Mouse (Mus musculus) cortical plate, adult 2 months (tissue): ENCODE data around the gene Emp2. TPM values are rescaled to one million over a fixed set of nuclear protein-coding genes. Genes with fewer than 3 reads are reported as not detected.
A peak's percentile ranks its signal among the peaks of the same experiment; 100 is the strongest.

Experiments used
- H3K27ac ChIP-seq: fragments of 200-500 bp; 2 replicates; pipeline ENCODE4 v1.5.1; 2012; ENCODE audit warnings: low read length, control low read depth, inconsistent platforms; ENCODE audit not compliant: insufficient read depth
- H3K4me1 ChIP-seq: fragments of 200-500 bp; 2 replicates; pipeline ENCODE4 v1.6.1; 2011; ENCODE audit warnings: low read length; ENCODE audit not compliant: control insufficient read depth, insufficient read depth
- H3K4me3 ChIP-seq: fragments of 200-500 bp; 2 replicates; pipeline ENCODE4 v1.5.1; 2011; ENCODE audit warnings: mild to moderate bottlenecking, low read length, control low read depth; ENCODE audit not compliant: insufficient read depth
- CTCF ChIP-seq: fragments of 200-500 bp; IDR thresholded peaks from 2 replicates; pipeline ENCODE4 v1.5.1; 2011; ENCODE audit warnings: mild to moderate bottlenecking, control low read depth, low read length; ENCODE audit not compliant: insufficient read depth; ENCODE audit errors: extremely low read depth
- POLR2A ChIP-seq: fragments of 200-500 bp; IDR thresholded peaks from 2 replicates; pipeline ENCODE4 v1.6.1; 2011; ENCODE audit warnings: mild to moderate bottlenecking, low read length, control low read depth; ENCODE audit not compliant: insufficient read depth; ENCODE audit errors: extremely low read depth
- polyA plus RNA-seq: library from polyadenylated mRNA; depleted of rRNA; stranded (reverse); fragments of >200 nt; gene quantifications from 2 replicates; pipeline ENCODE4 v1.2.3, GENCODE M21; 2012

Emp2 gene
- polyA plus RNA-seq, 1 experiment, result 18.2 TPM

DNA sequence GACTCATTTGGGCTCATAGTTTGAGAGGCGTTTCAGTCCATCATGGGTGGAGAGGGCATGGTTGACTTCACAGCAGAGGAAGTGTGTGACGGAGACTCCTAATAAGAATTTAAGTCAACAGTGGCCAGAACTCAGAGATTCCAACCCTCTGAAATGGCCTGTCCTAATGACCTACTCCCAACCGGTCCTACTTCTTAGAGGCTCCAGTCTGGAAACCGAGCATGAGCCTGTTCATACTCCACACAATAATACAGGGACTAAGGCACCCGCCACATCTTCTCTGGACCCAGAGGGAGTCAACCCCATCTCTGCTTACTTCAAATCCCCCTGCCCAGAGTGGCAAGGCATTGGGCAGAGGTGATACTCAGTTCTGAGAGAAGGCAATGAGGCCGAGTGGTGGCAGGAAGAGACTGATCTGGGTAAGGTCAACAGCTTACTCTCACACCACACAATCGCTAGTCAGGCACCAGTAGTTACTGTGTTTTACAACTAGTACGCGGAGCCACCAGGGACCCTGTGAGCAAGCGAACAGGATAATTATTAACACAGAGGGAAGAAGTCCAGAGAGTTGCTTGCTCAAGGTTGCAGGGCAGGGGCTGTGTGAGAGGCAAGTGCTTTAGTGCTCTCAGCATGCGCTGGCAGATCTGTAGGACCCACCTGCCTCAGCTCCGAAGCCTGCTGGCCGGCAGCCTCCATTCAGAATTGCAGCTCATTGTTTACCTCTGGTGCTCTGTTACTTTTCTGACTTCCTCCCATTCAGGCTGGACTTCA is 14.0 kb upstream of the Emp2 start:
- Histone ChIP-seq H3K27ac (no peak overlapping the region), H3K4me3 (no peak overlapping the region), H3K4me1 (no peaks in the 10 kb centered on the region)
- TF ChIP-seq POLR2A (no peak), CTCF (no peak)

DNA sequence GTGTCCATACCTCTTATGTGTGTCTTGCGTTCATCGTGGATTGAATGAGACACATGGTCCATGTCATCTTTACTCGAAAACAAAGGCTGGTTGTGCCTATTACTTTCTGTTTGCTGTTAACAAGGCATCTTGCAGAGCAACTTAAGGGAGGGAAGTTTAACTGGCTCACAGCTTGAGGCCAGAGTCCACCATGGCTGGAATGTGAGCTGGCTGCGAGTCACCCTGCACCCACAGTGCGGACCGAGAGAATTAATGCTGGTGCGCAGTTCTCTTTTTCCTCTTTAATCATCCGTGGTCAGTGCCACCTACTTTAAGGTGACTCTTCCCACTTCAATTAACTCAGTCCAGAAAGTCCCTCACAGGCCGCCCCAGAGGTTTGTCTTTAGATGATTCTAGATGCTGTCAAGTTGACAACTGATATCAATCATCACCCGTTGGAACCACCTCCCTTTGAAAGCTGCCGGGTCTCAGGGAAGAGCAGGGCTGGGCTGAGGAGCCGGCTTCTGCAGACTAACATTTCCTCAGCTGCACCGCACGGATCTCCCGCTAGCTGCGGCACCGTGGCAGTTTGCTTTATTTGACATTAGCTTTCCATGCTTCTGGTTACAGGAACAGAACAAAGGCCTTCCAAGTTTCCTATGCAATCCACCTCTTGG is 6.3 kb upstream of the Emp2 start:
- Histone ChIP-seq H3K4me1 (no peaks in the 10 kb centered on the region), H3K4me3 (no peak overlapping the region), H3K27ac (no peak overlapping the region)
- TF ChIP-seq POLR2A (no peak), CTCF (no peak)

DNA sequence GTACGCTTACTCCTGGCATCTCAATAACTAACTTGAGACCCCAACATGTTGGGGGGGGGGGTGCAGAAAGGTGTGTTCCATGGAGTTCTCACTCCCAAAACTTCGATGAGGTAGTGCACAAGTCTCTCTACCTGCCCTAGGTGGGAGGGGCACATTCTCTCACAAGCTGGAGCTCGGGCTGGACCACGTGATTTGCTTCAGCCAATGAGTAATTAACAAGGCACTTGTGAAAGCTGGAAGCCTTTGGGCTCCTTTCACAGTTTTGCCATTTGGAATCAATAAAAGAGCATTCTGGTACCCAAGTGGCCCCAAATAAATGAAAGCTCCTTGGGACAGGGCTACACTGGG is 3.4 kb upstream of the Emp2 start:
- no peak for TF ChIP-seq POLR2A
- TF ChIP-seq CTCF, result no peak
- Histone ChIP-seq H3K27ac (no peak overlapping the region), H3K4me3 (no peak overlapping the region), H3K4me1 (no peaks in the 10 kb centered on the region; the same call in 1 of the 2 replicates)

DNA sequence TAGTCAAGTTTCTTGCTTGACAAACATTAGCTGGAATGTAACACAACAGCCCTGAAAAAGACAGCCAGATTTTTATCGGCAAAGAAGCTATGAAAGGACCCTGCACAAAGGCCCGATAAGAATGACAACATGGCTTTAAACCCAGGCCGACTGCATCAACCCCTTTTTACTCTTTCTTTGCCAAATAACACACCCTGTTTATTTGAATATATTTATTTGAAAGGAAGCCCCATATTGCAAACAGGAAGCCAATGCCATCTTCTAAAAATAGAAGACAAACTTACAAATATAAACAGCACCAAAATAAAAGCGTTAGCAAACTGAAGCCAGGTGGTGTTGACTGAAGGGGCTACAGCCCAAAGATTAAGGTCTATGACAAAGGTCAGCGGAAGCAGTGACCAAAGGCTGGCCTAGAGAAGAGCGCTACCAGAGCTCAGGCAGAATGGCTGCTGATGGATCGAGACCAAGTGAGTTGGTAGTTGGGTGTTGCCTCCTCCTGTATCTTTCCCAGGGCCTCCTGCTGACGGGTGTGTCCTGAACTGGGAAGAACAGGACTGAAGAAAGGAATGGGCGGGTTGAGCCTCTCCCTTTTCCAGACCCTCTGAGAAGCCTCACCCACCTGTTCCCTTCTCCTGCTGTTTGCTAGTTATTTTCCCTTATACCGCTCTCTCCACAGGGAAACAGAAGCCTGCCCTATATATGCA is 2.9 kb upstream of the Emp2 start:
- no peak overlapping the region for H3K27ac ChIP-seq
- H3K4me1 ChIP-seq, result no peaks in the 10 kb centered on the region; the same call in 1 of the 2 replicates
- TF ChIP-seq POLR2A (no peak), CTCF (no peak)
- no peak overlapping the region for H3K4me3 ChIP-seq

DNA sequence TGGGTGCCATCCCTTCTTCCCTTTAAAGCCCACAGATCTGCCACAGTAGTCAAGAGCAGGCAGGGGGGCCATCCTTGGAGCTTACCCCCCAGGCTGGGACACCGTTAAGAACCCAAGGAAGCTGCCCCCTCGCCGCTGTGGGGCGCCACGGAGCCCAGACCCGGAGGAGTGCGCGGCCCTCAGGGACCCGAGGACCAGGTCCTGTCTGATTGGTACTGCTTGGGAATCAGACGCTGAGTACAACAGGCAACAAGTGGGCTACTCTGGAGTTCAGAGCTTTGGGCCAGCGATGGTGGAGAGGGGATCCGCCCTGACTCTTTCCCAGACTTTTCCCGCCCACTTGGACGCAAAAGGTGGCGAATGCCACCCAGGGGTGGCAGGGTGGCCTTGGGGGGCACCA is 542 bp downstream of the Emp2 start:
- Histone ChIP-seq H3K4me3 (peak overlapping the region; percentile 44), H3K27ac (no peak overlapping the region), H3K4me1 (no peaks in the 10 kb centered on the region; the same call in 1 of the 2 replicates)
- TF ChIP-seq CTCF, result no peak
- no peak for TF ChIP-seq POLR2A

DNA sequence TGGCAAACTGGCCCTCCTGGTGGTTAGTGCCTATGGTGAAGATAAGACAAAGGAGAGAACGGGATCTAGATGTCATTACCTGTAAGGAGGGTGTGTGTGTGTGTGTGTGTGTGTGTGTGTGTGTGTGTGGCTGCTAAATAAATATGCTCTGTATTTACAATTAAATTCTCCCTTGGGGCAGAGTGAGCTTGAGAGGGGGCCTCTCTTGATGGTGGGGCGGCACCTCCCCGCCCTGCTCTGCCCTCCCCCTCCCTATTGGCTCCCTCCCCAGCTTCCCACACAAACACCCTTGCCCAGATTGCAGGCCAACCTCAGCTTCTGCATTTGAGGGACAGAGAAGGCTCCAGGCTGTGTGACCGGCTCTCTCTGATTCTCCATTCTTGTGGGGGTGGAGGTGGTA is 1.8 kb downstream of the Emp2 start:
- H3K27ac ChIP-seq, result no peak overlapping the region
- no peaks in the 10 kb centered on the region; the same call in 1 of the 2 replicates for H3K4me1 ChIP-seq
- no peak for TF ChIP-seq CTCF
- no peak for TF ChIP-seq POLR2A
- H3K4me3 ChIP-seq, result no peak overlapping the region

DNA sequence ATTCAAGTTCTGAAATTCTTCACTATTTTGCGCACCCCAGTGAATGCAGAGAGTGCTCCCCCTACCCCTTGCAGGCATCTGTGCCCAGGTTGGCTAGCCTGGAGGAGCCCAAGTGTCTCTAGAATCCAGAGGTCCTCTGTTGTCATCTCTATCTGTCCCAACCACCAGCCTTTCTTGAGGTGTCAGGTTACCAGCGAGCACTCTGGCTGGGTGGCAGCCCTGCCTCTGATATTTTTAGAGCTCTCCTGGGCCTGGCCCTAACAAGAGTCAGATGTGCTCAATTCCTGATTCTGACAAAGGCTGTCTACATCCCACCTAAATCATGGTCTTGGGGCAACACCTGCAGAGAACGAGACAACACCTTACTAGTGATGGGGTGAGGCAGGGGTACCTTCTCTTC is 2.7 kb downstream of the Emp2 start:
- H3K4me1 ChIP-seq, result no peaks in the 10 kb centered on the region; the same call in 1 of the 2 replicates
- TF ChIP-seq CTCF, result no peak
- no peak for TF ChIP-seq POLR2A
- H3K4me3 ChIP-seq, result no peak overlapping the region
- no peak overlapping the region for H3K27ac ChIP-seq

DNA sequence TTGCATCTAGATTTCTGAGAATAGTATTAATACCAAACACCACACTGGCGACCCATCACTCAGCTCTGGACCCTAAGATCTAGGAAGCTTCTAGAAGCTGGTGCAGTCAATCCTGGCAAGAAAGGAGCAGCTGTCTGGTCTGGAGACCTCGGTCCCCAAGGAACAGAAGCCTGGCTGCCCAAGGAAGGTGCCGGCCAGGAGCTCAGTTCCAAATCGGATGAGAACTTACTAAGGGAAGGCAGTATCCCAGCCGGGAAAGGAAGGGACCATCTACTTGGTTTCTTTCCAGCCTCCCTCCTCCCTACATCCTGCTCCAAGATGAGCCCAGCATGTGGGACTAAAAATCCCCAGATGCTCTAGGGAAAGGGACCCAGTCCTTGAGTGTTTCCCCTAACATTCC is 3.3 kb downstream of the Emp2 start:
- TF ChIP-seq CTCF, result no peak
- TF ChIP-seq POLR2A, result no peak
- H3K4me1 ChIP-seq, result no peaks in the 10 kb centered on the region; the same call in 1 of the 2 replicates
- no peak overlapping the region for H3K27ac ChIP-seq
- no peak overlapping the region for H3K4me3 ChIP-seq

DNA sequence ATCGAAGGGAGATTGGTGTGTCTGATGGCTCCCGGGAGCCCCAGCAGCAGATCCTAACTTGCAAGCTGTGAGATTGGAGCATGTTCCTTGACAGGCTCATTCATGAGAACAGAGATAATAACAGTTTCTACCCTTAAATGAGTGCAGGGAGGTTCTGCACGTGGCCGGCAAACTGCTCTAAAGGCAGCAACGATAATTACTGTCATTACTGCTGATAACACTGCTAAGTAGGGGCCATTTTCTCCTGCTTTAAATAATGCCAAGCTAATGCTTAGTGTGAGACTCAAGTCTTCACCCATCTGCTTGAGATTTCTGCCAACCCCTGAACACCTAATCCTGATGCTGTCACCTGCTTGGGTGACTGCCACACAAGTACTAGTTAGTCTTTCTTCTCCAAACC is 6.4 kb downstream of the Emp2 start:
- Histone ChIP-seq H3K4me3 (no peak overlapping the region), H3K27ac (no peak overlapping the region), H3K4me1 (no peaks in the 10 kb centered on the region)
- TF ChIP-seq POLR2A (no peak), CTCF (no peak)
